9 mouse cellular contexts compared by ENCODE assay signal in the genomic region with DNA sequence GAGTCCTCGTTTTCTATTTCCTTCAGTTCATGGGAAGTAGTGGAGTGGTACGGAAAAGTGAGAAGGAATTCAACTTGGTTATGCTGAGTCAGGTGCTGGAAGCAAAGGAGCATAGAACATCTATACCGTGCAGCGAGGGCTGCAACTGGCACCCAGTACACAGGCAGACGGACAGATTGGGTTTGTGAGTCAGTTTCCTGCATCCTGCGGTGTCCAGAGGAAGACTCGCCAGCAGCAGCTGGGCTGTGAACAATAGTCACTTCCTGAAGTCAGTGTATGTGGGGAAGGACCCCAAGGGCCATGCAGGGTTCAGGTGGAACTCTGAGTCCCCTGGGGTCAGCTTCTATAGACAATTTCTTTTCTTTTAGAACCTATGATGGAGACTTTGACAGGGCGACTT.
DNase-seq lines count a peak whose midpoint lies in the region; ATAC-seq and TF ChIP-seq lines count a peak whose summit lies in the region.
"Had no signal": no experiment of that assay in that cellular context is flagged by ENCODE, and none has a peak within 500 bp of the region (broad histone marks: within the 10 kb centered on the region; RNA-seq: fewer than 3 reads in every experiment).

No protein-coding gene starts in this region.

- peaks cover 43% of the 10 kb centered on the region for H3K4me1 ChIP-seq in heart, embryonic 12.5 days (replicated peaks)
- H3K4me1 ChIP-seq in liver, embryonic 12.5 days = peaks cover 9% of the 10 kb centered on the region

- H3K27ac ChIP-seq in gastrocnemius, adult 2 months = peak overlapping the region; percentile 79
- H3K27ac ChIP-seq in heart, embryonic 12.5 days (ENCODE audit: poor library complexity, severe bottlenecking) = peak overlapping the region; percentile 86
- no peak overlapping the region for H3K27ac ChIP-seq in liver, embryonic 12.5 days

- WGBS in heart, embryonic 12.5 days = 64% methylated on average over 8 of the region's 8 CpGs
- WGBS in liver, embryonic 12.5 days (ENCODE audit: insufficient replicate concordance) = 27% methylated on average over 8 of the region's 8 CpGs

- TF ChIP-seq CTCF in gastrocnemius, adult 2 months (IDR thresholded peaks at IDR 0.05) = no peak

- peaks cover 2% of the 10 kb centered on the region for H3K9me3 ChIP-seq in heart, embryonic 12.5 days (replicated peaks)
- no peaks in the 10 kb centered on the region for H3K9me3 ChIP-seq in liver, embryonic 12.5 days (replicated peaks)

- intact Hi-C loops in gastrocnemius, adult 2 months (cut with DNase I) = loop anchor here (5.0 kb wide), 1 partner anchor 38 kb away; no protein-coding TSS in a partner anchor
- intact Hi-C loops in left cerebral cortex, postnatal 14 days (cut with DNase I) = no loop called here

- H3K36me3 ChIP-seq in heart, embryonic 12.5 days = peaks cover 13% of the 10 kb centered on the region
- no peaks in the 10 kb centered on the region for H3K36me3 ChIP-seq in liver, embryonic 12.5 days

- DNase-seq in gastrocnemius, adult 2 months = no peak
- DNase-seq in gastrocnemius, postnatal 4 days (ENCODE audit: low spot score in 2 of 2) = no peak
- DNase-seq in 3134 (ENCODE audit: extremely low read depth, insufficient read length, low spot score) = peak; percentile 47
- no peak for DNase-seq in left cerebral cortex, postnatal 14 days (ENCODE audit: low spot score in 2 of 2)
- no peak for DNase-seq in testis, postnatal 10 days (ENCODE audit: low spot score)
- no peak for DNase-seq in thymus, postnatal 4 days
- DNase-seq: thymus, adult 18-20 months had no signal

- no peak overlapping the region for H3K9ac ChIP-seq in heart, embryonic 12.5 days
- no peak overlapping the region for H3K9ac ChIP-seq in liver, embryonic 12.5 days

- no peaks in the 10 kb centered on the region for H3K27me3 ChIP-seq in heart, embryonic 12.5 days (replicated peaks)
- H3K27me3 ChIP-seq in liver, embryonic 12.5 days (replicated peaks) = 0 out of 2 replicates have a peak, but pooled peaks cover 6% of the 10 kb centered on the region

- peak overlapping the region; percentile 32; the same call in 1 of the 2 replicates for H3K4me2 ChIP-seq in heart, embryonic 12.5 days
- H3K4me2 ChIP-seq in liver, embryonic 12.5 days = no peak overlapping the region

- no peak overlapping the region for H3K4me3 ChIP-seq in gastrocnemius, adult 2 months
- H3K4me3 ChIP-seq in heart, embryonic 12.5 days = no peak overlapping the region
- H3K4me3 ChIP-seq in liver, embryonic 12.5 days = no peak overlapping the region

- peak; percentile 58; the same call in 1 of the 2 replicates for ATAC-seq in heart, embryonic 12.5 days (ENCODE audit: insufficient number of reproducible peaks, low FRiP score)
- peak; percentile 60 for ATAC-seq in liver, embryonic 12.5 days
